Mouse (Mus musculus): ENCODE results near the gene Kif24.

Gene Kif24

DNA sequence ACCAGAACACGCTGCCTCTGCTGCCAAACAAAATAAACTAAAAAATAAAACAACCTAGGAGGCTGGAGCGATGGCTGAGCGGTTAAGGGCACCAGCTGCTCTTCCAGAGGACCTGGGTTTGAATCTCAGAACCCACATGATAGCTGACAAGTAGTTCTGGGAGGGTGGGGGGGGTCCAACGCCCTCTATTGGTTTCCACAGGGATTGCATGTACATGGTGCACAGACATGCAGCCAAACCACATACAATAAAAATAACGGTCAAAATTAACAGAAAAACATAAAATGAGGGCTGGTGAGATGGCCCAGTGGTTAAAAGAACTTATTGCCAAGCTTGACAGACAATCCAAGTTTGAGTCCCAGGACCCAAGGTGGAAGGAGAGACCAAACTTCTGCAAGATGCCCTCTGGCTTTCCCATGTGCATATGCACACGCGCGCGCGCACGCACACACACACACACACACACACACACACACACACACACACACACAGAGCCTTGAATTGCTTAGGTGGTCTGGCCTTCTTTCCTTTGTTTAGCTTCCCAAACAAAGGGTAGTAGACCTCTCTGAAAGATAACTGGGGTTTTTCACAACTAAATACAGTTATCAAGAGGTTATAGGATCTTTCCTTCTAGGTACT is 123.7 kb downstream of the Kif24 start:
- DNase-seq, result no peak

Measured in kidney, postnatal 36 days (tissue).